Mouse (Mus musculus) retina, embryonic 14.5 days (tissue): Measurements from ENCODE around the gene Actr5.

ENCODE experiments used
- DNase-seq: peaks from one replicate; pipeline ENCODE4 v3.0.0-alpha.2; 2015; ENCODE audit warnings: low spot score

Actr5 gene

DNA sequence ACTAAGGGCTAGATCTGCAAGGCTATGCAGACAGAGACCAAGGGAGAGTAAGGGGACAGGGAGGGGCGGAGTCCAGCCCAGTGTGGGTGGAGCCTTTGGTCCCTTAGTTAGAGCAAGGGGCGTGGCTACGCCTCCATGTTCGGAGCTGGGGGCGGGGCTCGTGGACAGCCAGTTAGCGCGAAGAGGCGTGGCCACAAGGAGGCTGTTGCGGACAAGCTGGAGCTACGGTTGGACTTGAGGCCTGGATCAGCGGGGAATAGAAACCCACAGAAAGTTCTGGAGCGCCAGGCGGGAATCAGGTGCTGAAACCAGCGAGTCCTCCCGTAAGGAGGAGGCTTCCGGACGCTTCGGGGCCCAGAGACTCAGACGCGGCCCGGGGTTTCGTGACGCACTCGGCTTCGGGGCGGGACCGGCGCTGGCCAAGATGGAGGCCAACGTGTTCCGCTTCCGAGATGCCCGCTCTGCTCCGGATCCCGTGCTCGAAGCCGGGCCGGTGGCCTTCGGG is at the start of gene Actr5:
Gene Actr5, plus strand, starts transcription at position 171 of the 505 bp plus-strand sequence.
- DNase-seq: peak; percentile 99

DNA sequence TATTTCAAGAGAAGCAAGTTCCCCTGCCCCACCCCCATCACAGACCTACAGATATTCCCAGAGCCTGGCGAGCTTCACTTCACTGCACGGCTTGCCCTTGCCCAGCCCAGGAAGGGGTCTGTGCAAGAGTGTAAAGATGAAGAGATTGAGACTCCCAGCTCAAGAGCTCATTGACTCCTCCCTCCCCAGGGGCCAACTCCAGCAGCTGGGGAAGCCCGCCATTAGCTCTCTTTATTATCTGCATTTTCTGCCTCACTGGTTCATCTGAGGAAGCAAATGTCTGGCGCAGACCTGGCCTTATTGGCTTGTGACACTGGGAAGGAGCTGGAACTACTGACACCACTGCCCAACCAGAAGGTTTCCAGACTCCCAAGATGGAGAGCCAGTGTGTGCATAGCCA is 44.7 kb upstream of the Actr5 start:
- DNase-seq: peak; percentile 76

DNA sequence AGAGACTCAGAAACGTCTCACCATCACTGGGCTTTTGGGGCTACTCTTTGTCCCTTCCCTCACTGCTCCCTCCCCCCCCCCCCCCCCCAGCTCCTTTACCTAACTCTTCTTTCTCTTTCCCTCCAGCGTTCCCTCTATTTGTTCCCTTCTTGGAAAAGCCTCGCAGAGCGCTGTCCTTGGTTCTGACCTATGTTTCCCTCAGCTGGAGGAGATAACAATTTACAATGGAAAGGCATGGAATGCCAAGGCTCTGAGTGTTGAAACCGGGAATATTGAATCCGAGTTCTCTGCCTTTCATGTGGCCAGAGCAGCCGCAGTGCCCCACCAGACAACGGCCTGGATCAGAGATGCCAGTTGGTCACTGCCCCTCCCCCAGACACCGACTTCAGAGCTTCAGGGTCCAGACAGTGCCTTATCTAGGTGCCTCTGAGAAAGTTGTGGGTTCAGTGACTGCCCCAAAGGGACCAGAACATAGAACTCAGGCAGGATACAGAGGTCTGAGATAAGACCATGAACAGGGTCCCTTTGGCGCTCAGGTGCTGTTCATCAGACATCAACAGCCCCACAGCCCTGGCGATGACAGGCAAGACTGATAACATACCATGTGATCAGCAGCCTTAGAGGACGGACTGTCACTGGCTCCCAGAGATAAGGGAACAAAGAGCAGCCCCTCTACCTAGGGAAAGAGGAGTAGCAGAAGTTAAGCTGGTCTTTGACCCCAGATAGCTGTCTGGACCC is 39.9 kb upstream of the Actr5 start:
- DNase-seq: peak; percentile 65

DNA sequence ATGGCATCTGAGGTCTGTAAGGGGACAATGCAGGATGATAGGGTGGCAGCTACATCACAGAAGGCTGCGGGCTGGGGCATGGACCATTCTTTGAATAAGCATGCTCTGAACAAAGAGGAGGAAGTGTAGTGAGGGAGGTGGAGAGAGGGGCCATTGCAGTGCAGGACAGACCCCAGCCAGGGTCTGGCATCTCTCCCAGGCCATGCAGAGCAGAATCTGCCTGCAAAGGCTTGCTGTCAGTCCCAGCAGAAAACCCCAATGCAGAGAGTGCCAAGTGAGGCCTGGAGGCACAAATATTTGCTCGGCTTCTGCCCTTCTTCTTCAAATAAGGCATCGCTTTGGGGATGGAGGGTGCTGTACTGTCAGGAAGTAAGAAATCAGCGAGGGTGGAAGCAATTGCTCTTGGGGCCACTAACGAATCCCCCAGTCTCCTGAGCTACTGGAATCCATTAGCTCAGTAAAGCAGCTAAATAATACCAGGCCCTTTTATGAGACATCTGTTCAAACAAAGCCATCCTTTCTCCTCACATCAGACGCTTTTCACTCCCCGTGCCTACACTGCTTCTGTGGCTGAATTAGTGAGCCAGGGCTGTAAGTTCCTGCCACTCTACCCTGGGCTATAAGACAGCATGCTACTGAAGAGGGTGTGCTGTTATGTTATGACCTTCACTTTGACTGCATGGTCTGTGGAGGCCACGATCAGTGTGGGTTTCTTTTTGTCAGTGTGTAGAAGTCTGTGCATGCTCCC is 36.0 kb upstream of the Actr5 start:
- DNase-seq: no peak

DNA sequence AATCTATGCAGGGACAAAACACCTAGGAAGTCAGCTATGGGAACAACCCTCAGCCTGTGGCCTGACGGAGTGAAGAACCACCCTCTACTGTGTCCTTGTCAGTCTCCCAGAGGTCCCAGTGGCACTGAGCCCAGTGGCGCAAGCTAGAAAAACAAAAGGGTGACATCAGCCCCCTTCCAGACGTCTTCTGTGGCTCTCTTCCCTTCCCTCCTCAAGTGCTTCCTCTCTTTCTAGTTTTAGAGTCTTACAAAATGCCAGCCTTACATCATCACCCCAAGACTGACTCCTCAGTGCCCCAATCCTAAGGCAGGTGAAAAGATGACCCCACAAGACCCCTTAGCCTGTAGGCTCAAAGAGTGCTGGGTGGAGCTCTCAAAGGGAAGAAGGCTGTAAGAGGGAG is 34.2 kb upstream of the Actr5 start:
- no peak for DNase-seq

DNA sequence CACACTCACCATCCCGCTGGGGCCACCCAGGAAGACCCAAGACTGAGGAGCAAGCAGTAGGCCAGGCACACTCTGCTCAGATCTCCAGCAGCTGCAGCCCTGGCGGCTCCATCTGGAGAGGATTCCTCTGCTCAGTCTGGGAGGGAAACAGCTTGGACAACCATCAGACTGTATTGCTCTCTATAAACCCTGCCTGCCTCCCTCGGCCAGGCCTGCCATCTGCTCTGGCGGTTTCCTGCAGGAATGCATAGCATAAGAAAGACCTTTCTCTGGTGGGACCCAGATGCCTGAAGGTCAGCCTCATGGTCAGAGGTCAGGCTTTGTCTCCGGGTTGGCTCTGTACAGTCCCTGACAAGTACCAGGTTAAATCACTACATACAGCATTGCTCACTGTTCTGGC is 33.4 kb upstream of the Actr5 start:
- peak; percentile 62 for DNase-seq

DNA sequence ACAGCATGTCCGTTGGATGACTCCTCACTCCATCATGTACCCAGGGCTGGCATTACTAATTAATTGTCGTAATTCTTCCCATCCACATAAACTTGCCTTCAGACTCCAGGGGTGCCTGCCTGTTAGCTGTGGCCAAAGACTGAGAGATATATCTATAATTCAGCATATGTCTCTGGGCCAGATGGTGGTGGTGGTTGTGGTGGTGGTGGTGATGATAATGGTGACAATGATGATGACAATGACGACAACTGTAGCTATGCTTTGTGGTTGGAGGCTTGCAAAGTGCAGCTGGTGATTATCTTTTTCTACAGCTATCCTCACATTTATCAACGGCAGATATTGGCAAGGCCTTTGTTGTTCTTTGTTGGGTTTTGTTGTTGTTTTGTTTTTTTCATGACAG is 31.3 kb upstream of the Actr5 start:
- no peak for DNase-seq

DNA sequence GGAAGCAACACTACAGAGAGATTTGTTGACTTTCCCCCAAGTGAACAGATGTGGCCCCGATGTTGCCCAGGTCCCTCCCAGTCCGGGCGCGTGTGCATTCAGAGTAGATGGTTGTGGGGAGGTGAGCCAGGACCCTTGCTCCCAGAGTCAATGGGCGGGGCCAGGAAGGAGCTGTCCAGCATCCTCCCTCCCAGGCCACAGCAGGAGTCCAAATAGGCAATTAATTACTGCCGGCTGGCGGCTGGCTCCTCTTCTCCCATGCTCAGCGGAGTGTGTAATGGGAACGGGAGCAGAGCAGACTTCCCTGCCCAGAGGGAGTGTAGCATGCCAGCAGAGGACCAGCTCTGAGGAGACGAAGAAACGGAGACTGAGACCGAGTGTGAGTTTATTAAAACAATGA is 29.6 kb upstream of the Actr5 start:
- peak; percentile 93 for DNase-seq

DNA sequence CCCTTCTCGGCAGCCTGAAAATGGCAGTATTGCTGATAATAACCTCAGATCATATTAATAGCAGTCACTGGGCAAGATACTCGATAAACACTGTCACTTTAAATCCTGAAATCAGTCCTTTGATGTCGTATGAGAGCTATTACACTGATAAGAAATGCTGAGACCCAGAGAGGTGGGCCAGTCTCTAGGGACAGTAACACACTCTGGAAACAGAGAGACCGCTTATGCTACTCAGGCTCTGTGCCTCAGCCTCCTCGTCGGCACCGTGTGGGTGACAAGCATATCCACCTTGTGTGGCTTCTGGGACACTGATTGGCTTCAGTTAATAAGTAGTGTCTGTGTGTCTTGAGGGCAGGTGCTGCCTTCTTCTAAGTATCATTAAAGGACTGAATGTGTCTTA is 29.1 kb upstream of the Actr5 start:
- DNase-seq: peak; percentile 61

DNA sequence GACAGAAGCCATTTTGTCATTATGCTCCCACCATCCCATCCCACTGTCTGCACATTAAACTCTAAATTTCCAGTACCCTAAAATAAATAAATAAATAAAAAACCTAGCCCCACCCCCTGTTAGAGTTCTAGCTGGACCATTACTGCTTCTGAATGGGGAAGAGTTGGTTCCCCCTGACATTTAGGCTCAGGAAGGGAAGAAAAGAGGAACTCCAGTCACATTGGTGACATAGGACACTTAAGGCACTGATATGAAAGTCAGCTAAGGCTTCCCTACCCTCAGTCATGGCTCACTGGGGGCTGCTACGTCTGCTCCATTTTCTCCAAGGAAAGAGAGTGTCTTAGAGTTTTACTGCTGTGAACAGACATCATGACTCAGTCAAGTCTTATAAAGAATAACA is 27.9 kb upstream of the Actr5 start:
- no peak for DNase-seq

DNA sequence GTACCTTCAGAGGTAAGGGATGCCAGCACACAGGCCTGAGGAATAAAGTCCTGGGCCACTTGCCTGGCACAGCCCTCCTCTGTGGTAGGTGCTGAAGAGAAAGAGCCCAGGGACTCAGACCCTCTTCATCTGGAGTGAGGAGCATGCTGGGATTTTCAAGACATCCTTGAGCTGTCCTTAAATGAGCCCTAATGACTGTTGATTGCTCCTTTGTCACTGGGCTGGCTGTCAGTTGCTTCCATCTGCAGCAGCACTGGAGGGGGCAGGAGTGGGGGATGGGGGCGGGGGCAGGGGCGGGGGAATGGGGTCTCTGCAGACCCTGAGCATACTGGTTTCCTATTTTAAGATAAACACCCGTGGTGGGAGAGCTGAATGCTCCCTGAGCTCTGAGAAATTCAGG is 24.2 kb upstream of the Actr5 start:
- no peak for DNase-seq

DNA sequence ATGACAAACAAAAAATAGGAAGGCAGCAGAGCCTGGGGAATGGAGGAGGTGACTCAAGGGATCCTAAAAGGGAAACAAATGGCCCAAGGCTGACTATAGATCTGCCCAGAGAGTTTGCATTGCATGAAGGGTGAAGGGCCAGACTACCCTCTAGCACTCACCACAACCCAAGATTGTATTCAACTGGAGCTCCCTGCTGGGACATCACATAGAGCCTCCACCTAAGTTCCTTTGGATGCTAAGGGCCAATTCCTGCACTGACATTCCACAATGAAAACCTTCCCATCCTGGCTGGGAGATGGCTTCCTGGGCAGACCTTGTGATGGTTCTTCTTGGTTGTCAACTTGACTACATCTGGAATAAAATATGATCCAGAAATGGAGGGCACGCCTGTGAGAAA is 23.4 kb upstream of the Actr5 start:
- DNase-seq: no peak

DNA sequence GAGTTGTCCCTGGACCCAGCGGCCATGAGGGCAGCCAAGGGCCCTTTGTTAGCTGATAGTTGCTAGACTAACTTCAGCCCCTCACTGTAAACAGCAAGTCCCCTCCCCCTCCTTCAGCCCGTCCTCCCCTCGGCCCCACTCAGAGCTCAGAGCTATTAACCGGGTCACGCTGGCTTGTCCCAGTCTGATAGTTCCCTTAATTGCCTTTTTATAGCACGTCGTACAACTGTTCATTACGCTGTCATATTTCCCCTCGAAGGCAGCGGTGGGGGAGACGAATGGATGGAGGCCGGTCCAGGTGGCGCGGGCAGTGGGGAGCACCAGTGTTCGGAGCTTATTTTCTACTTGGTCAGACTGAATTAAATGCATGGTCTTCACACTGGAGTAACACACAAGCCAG is 22.0 kb upstream of the Actr5 start:
- no peak for DNase-seq

DNA sequence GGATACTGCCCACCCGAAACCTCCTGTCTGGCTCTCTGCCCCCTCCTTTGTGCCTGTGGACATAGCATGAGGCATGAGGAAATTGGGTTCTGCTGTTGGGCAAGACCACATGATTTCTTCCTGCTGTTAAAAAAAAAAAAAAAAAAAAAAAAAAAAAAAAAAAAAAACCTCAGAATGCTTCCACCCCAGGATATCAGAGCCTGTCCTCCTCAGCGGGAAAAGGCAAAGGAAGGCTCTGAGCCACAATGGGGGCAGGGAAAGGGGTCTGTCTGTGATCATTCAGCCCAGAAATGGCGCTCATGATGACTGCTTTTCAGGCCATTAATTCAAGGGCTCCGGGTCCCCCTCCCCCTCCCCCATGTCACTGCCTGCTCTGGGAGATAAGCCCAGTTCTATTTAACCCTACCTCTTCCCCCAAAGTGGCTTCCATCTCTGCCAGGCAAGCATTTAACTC is 18.1 kb upstream of the Actr5 start:
- DNase-seq: no peak

DNA sequence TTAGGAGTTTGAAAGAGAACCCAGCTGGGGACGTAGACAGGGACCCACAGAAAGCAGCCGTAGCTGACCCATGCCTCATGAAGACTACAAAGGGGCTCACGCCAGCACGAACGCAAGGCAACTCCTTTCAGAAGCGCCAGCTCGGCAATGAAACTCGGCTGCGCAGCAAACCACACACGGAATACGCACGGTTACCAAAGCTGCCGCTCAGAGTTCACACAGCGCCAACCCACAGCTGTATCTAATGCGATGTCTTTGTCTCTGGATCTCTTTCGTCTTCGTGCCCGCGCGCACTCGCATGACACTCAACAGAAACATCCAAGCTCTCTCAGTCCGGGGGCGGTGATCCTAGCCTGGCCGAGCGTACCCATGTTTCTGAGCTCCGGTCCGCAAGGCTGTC is 15.0 kb upstream of the Actr5 start:
- no peak for DNase-seq

DNA sequence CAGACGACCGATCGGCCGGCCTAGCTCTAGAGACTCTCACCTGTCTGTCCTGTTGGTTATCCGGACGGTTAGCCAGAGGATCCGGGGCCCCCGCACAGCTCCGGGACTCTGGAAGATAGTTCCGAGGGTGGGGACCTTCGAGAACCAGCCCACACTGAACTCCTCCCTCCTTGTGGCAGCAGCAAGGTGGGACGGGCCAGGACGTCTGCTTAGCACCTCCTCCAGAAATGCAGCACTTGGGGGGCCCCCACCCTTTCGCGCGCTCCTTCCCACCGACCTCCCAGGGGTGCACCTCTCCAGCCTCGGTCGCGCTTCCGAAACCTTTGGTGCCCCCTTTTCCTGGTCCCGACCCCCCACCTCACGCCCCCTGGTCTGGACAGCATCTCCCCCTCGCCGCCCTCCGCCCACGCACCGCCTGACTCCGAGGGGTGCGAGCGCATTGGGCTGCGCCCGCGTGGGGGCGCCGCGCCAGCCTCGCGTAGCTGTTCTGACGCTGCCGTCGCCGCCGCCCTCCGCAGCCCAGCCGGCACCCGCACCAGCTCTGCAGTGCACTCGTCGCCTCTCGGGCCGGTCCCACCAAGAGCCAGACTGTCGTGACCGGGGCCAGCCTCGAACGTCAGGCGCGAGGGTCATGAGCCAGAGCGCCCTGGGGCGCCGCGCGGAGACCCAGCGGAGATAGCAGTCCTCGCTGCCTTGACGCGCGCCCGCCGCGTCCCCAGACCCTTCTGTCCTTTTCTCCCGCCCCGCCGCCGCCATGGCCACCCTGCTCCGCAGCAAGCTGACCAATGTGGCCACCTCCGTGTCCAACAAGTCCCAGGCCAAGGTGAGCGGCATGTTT is 14.0 kb upstream of the Actr5 start, which contains the start of gene Slc32a1:
Gene Slc32a1, plus strand, starts transcription at position 280 of the 838 bp plus-strand sequence.
- no peak for DNase-seq

DNA sequence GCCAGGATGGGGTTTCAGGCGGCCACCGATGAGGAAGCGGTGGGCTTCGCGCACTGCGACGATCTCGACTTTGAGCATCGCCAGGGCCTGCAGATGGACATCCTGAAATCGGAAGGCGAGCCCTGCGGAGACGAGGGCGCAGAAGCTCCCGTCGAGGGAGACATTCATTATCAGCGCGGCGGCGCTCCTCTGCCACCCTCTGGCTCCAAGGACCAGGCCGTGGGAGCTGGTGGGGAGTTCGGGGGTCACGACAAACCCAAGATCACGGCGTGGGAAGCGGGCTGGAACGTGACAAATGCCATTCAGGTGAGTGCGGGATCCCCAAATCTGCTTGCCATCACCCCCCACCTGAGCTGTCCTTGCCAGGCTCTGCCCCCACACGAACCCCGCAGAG is 13.4 kb upstream of the Actr5 start:
- DNase-seq: no peak

DNA sequence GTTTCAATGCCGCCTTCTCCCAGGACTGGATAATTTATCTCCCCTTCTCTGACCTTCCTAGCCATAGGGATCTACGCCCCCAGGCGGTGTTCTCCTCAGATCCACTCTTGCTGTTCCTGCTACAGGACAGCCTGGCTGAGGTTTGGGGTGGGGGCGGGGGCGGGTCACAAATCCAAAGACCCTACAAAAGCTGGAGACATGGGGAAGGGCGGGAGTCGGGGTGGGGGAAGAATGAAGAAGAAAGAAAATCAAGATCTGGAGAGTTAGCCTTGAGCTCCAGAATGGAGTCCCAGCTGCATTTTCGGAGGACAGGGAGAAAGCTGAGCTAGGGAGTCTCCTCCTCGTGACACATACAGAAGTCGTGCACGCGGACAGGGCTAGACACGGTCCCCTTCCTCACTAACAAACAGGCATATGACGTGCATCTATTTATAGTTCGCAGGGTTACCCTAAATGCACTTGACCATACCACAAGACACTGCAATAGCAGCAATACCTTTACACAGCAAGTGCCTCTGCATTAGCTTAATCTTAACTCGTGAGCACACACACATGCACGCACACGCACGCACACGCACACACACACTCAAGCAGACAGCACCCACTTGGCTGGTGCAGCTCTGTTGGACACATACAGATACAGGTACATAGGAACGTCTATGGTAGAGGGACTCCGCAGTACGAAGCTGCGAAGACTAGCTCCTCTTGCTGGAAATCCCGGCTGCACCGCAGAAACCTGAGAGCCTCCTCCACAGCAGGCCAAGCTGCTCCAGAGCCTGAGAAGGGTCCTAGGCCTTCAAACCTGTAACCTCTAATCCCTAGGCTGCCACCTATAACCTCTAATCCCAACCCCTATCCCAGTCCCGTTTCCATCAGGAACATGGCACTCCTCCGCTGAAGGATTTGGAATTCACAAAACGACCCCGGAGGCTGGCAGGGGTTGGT is 12.7 kb upstream of the Actr5 start:
- peak; percentile 61 for DNase-seq

DNA sequence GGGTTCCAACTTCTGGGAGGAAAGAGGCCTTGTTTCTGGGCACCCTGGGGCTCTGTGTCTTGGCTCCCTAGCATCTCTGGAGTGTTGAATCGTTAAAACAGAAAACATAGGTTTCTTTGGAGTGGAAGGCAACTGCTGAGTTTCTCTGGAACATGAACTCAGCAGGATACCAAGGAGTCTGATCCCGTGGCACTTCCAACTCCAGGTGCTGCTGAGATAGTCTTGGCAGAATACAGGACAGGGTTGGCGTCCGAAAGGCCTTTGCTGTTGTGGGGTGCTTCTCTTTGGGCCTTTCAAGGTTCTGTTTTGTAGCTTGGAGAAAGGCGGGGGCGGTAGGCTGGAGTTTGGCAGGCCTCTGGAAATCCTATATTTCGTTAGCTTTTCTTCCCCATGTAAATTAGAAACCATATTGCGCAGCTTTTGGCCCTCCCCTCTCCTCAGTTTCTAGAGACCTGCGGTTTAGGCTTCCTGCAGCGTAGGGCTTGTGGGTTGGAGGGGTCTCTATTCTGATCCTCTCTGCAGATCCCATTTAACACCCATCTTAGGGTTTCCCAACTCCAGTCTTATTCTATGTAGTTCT is 11.9 kb upstream of the Actr5 start:
- DNase-seq: no peak

DNA sequence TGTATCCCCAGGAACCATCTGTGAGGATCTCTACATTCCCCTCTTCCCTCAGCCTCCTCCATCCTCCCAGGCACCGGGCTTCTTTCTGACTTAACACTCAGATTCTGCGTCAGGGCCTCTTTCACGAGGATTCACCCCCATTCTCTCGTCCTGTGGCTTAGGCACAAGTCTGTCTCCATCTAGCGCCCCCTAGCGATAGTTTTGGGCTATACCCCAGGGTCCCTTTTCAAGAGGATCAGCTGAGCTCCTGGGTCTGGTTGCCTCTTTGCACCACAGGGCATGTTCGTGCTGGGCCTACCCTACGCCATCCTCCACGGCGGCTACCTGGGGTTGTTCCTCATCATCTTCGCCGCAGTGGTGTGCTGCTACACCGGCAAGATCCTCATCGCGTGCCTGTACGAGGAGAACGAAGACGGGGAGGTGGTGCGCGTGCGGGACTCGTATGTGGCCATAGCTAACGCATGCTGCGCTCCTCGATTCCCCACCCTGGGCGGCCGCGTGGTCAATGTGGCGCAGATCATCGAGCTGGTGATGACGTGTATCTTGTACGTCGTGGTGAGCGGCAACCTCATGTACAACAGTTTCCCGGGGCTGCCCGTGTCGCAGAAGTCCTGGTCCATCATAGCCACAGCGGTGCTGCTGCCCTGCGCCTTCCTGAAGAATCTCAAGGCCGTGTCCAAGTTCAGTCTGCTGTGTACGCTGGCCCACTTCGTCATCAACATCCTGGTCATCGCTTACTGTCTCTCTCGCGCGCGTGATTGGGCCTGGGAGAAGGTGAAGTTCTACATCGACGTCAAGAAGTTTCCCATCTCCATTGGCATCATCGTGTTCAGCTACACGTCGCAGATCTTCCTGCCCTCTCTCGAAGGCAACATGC is 10.9 kb upstream of the Actr5 start:
- peak; percentile 92 for DNase-seq
